Mouse (Mus musculus) G1E (cell line): Measurements from ENCODE around the gene Tmem115.

Source experiments
- CTCF ChIP-seq: IDR thresholded peaks from 2 replicates; pipeline ENCODE4 v1.5.1; 2012; ENCODE audit warnings: low read depth, low read length, inconsistent platforms, mixed read lengths
- GATA1 ChIP-seq: IDR thresholded peaks from 2 replicates; pipeline ENCODE4 v1.6.1; 2012; ENCODE audit warnings: borderline replicate concordance, low read length, inconsistent platforms, mixed read lengths
- POLR2AphosphoS5 ChIP-seq: IDR thresholded peaks from 2 replicates; pipeline ENCODE4 v1.6.1; 2012; ENCODE audit warnings: low read depth, low read length, inconsistent platforms; ENCODE audit not compliant: insufficient replicate concordance
- TAL1 ChIP-seq: conservative IDR thresholded peaks from 2 replicates; pipeline ENCODE4 v1.6.1; 2012; ENCODE audit warnings: low read depth, low read length, inconsistent platforms, mixed read lengths

DNA sequence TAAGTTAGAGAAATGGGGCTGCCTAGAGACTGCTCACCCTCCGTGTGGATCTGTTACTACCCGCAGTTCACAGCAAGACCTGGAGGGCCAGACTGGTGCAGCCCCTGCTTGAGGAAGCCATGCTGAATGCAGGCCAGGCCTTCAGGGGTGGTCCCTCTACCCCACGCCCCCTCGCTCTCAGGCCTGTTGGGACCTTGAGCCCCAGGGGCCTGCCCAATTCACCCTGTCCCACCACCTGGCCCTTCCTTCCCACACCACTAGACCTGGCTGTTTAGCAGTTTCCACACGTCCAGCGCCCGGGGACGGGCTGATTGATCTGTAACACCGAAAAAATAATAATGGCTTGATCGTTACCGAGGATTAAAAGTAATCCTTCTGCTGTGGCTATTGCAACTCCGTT lies 39.5 kb upstream of the Tmem115 start:
- no peak for TF ChIP-seq CTCF
- no peak for TF ChIP-seq TAL1
- TF ChIP-seq GATA1 = no peak
- TF ChIP-seq POLR2AphosphoS5 = no peak
